Mouse (Mus musculus): ENCODE results near the gene Nmnat2. TPM values are rescaled to one million over a fixed set of nuclear protein-coding genes. Genes with fewer than 3 reads are reported as not detected.

Gene Nmnat2
- polyA plus RNA-seq, 1 experiment, result 3.2 TPM

- H3K4me3 ChIP-seq (ENCODE audit: control insufficient read depth, low read depth, low read length), result no peak overlapping the region
- no peaks in the 10 kb centered on the region for H3K36me3 ChIP-seq (ENCODE audit: control insufficient read depth, insufficient read depth, low read length)
- TF ChIP-seq POLR2A (IDR thresholded peaks at IDR 0.05; ENCODE audit: control insufficient read depth, low read depth, low read length) (no peak), CTCF (IDR thresholded peaks at IDR 0.05; ENCODE audit: control insufficient read depth, insufficient read depth, insufficient replicate concordance, low read depth, low read length) (no peak)
- no peaks in the 10 kb centered on the region for H3K27me3 ChIP-seq (ENCODE audit: control insufficient read depth, insufficient read depth, low read length)
- no peaks in the 10 kb centered on the region for H3K4me1 ChIP-seq (ENCODE audit: control insufficient read depth, insufficient read depth, low read length)
- no peak overlapping the region for H3K27ac ChIP-seq (ENCODE audit: control insufficient read depth, insufficient read depth, low read depth, low read length)
Measured at GRCm38 (mm10) chr1:152983416-152983815, 28.6 kb downstream of the Nmnat2 start.

- H3K36me3 ChIP-seq (ENCODE audit: control insufficient read depth, insufficient read depth, low read length), result no peaks in the 10 kb centered on the region
- no peak overlapping the region for H3K27ac ChIP-seq (ENCODE audit: control insufficient read depth, insufficient read depth, low read depth, low read length)
- TF ChIP-seq CTCF (IDR thresholded peaks at IDR 0.05; ENCODE audit: control insufficient read depth, insufficient read depth, insufficient replicate concordance, low read depth, low read length) (no peak), POLR2A (IDR thresholded peaks at IDR 0.05; ENCODE audit: control insufficient read depth, low read depth, low read length) (no peak)
- H3K27me3 ChIP-seq (ENCODE audit: control insufficient read depth, insufficient read depth, low read length), result no peaks in the 10 kb centered on the region
- H3K4me1 ChIP-seq (ENCODE audit: control insufficient read depth, insufficient read depth, low read length), result no peaks in the 10 kb centered on the region
- H3K4me3 ChIP-seq (ENCODE audit: control insufficient read depth, low read depth, low read length), result no peak overlapping the region
Measured at GRCm38 (mm10) chr1:152986981-152987380, 32.2 kb downstream of the Nmnat2 start.

- Histone ChIP-seq H3K36me3 (ENCODE audit: control insufficient read depth, insufficient read depth, low read length) (no peaks in the 10 kb centered on the region), H3K4me3 (ENCODE audit: control insufficient read depth, low read depth, low read length) (no peak overlapping the region), H3K4me1 (ENCODE audit: control insufficient read depth, insufficient read depth, low read length) (no peaks in the 10 kb centered on the region), H3K27ac (ENCODE audit: control insufficient read depth, insufficient read depth, low read depth, low read length) (no peak overlapping the region), H3K27me3 (ENCODE audit: control insufficient read depth, insufficient read depth, low read length) (no peaks in the 10 kb centered on the region)
- no peak for TF ChIP-seq CTCF (IDR thresholded peaks at IDR 0.05; ENCODE audit: control insufficient read depth, insufficient read depth, insufficient replicate concordance, low read depth, low read length)
- no peak for TF ChIP-seq POLR2A (IDR thresholded peaks at IDR 0.05; ENCODE audit: control insufficient read depth, low read depth, low read length)
Measured at GRCm38 (mm10) chr1:152990067-152990466, 35.3 kb downstream of the Nmnat2 start.

GRCm38 (mm10) chr1:152992271-152993134 lies 37.7 kb downstream of the Nmnat2 start:
- H3K36me3 ChIP-seq (ENCODE audit: control insufficient read depth, insufficient read depth, low read length), result no peaks in the 10 kb centered on the region
- no peaks in the 10 kb centered on the region for H3K4me1 ChIP-seq (ENCODE audit: control insufficient read depth, insufficient read depth, low read length)
- H3K27me3 ChIP-seq (ENCODE audit: control insufficient read depth, insufficient read depth, low read length), result no peaks in the 10 kb centered on the region
- no peak overlapping the region for H3K4me3 ChIP-seq (ENCODE audit: control insufficient read depth, low read depth, low read length)
- no peak overlapping the region for H3K27ac ChIP-seq (ENCODE audit: control insufficient read depth, insufficient read depth, low read depth, low read length)
- no peak for TF ChIP-seq CTCF (IDR thresholded peaks at IDR 0.05; ENCODE audit: control insufficient read depth, insufficient read depth, insufficient replicate concordance, low read depth, low read length)
- TF ChIP-seq POLR2A (IDR thresholded peaks at IDR 0.05; ENCODE audit: control insufficient read depth, low read depth, low read length), result no peak

GRCm38 (mm10) chr1:152993803-152994202 lies 39.0 kb downstream of the Nmnat2 start:
- Histone ChIP-seq H3K27me3 (ENCODE audit: control insufficient read depth, insufficient read depth, low read length) (no peaks in the 10 kb centered on the region), H3K36me3 (ENCODE audit: control insufficient read depth, insufficient read depth, low read length) (no peaks in the 10 kb centered on the region)

GRCm38 (mm10) chr1:152999983-153000382 lies 45.2 kb downstream of the Nmnat2 start:
- no peak overlapping the region for H3K27ac ChIP-seq (ENCODE audit: control insufficient read depth, insufficient read depth, low read depth, low read length)
- no peaks in the 10 kb centered on the region for H3K27me3 ChIP-seq (ENCODE audit: control insufficient read depth, insufficient read depth, low read length)
- no peak overlapping the region for H3K4me3 ChIP-seq (ENCODE audit: control insufficient read depth, low read depth, low read length)
- H3K4me1 ChIP-seq (ENCODE audit: control insufficient read depth, insufficient read depth, low read length), result no peaks in the 10 kb centered on the region
- TF ChIP-seq CTCF (IDR thresholded peaks at IDR 0.05; ENCODE audit: control insufficient read depth, insufficient read depth, insufficient replicate concordance, low read depth, low read length), result no peak
- TF ChIP-seq POLR2A (IDR thresholded peaks at IDR 0.05; ENCODE audit: control insufficient read depth, low read depth, low read length), result no peak
- no peaks in the 10 kb centered on the region for H3K36me3 ChIP-seq (ENCODE audit: control insufficient read depth, insufficient read depth, low read length)

More at GRCm38 (mm10) chr1:152993803-152994202, 39.0 kb downstream of the Nmnat2 start:
- Histone ChIP-seq H3K4me3 (ENCODE audit: control insufficient read depth, low read depth, low read length) (no peak overlapping the region), H3K27ac (ENCODE audit: control insufficient read depth, insufficient read depth, low read depth, low read length) (no peak overlapping the region), H3K4me1 (ENCODE audit: control insufficient read depth, insufficient read depth, low read length) (no peaks in the 10 kb centered on the region)
- TF ChIP-seq POLR2A (IDR thresholded peaks at IDR 0.05; ENCODE audit: control insufficient read depth, low read depth, low read length) (no peak), CTCF (IDR thresholded peaks at IDR 0.05; ENCODE audit: control insufficient read depth, insufficient read depth, insufficient replicate concordance, low read depth, low read length) (no peak)

GRCm38 (mm10) chr1:153000486-153001228 lies 45.9 kb downstream of the Nmnat2 start:
- Histone ChIP-seq H3K27me3 (ENCODE audit: control insufficient read depth, insufficient read depth, low read length) (no peaks in the 10 kb centered on the region), H3K27ac (ENCODE audit: control insufficient read depth, insufficient read depth, low read depth, low read length) (no peak overlapping the region), H3K4me1 (ENCODE audit: control insufficient read depth, insufficient read depth, low read length) (no peaks in the 10 kb centered on the region), H3K36me3 (ENCODE audit: control insufficient read depth, insufficient read depth, low read length) (no peaks in the 10 kb centered on the region), H3K4me3 (ENCODE audit: control insufficient read depth, low read depth, low read length) (no peak overlapping the region)
- TF ChIP-seq POLR2A (IDR thresholded peaks at IDR 0.05; ENCODE audit: control insufficient read depth, low read depth, low read length), result no peak
- no peak for TF ChIP-seq CTCF (IDR thresholded peaks at IDR 0.05; ENCODE audit: control insufficient read depth, insufficient read depth, insufficient replicate concordance, low read depth, low read length)

Measured in testis, adult 2 months (tissue).